Mouse (Mus musculus) c-Kit-positive CD71-negative TER-119-negative erythroid progenitor cells, embryonic 14.5 days (primary cell): ENCODE measurements around the gene Hk1.
A peak's percentile ranks its signal among the peaks of the same experiment; 100 is the strongest.
"Not testable (repeated sequence)": the region's sequence is repeated elsewhere in the genome, so short reads cannot be mapped to it uniquely, and the experiment has no call there.

Experiments used
- DNase-seq: peaks from one replicate; pipeline ENCODE4 v3.0.0-alpha.2; 2013; ENCODE audit warnings: low read depth

Gene Hk1

DNA sequence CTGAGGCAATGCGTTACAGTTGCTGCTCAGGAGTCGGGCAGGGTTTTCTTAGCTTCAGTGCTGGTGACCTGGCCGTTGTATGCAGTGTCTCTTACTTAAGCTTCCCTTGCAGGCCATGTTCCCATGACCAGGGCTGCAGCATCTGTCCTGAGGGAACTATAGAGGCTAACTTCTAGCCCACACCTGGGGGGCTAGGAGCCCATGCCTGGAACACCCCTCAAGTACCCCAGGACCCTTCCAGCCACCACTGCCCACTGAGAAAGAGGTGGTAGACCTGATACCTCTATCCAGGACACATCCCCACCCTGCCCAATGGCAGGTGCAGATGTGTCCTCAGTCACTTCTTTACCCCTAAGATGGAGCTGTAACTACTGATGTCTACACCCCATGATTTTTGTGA, 38.7 kb downstream of the Hk1 start:
- DNase-seq = no peak

DNA sequence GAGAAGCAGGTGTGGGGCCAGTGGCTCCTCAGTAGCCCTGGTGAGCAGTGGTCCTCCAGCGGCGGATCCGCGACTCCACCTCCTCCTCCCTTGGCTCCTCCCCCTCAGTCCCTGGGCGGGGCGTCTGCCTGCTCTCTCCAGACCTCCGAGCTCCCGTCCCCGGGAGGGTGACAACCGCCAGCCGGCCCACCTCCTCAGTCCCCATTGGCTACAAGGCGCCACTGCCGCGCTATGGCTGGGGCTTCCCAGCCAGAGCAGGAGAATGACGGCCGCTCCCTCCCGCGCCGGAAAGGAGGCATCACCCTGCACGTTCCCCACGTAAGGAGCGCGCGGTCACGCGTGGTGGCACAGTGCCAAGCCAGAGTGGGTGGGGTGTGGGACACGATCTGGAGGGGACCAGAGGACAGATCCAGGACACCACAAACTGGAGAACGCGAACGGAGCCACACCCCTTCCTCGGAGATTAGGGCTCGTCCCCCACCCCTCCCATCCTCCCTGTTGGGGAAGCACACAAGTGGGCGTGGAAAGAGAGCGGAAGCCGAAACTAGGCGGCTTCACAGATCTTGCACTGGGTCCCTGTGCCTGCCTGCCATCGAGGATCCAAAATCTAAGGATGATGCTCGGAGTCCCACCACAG, 39.5 kb downstream of the Hk1 start:
- DNase-seq = peak; percentile 92

DNA sequence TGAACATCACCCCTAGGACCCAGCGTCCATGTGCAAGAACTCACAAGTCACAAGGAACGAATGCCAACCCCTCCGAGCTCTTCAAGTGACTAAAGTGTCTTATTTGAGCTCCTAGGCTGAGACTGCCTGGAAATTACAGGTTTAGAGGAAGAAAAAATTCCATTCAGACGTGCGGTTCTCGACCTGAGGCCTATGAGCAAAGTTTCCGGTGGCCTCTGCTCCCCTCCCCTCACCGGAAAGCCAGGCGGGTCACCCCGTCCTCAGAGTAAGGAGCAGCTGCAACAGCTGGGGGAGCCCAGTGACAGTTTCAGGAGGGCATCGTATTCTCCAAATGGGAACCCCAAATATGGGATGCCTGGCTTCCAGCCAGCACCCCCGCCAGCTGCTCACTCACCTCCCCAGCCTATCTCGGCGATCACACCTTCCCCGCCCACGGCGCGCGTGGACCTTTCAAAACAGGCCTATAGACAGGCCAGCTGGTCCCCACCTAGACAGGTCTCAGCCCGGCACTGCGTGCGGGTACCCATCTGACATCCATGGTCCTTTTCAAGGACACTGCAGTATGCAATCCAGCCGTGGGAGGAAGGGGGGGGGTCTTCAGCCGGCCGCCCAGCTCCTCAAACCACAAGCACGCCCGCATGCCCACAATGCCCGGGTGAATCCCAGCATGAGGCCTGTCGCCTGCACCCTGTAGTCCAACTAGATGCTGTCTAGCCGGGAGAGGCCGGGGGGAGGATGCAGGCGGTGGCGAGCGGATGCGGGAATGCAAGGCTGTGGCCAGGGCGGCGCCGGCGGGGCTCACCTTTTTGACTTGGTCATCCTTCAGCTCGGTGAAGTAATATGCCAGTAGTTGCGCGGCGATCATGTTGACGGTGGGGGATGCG, 40.3 kb downstream of the Hk1 start:
- no peak for DNase-seq

DNA sequence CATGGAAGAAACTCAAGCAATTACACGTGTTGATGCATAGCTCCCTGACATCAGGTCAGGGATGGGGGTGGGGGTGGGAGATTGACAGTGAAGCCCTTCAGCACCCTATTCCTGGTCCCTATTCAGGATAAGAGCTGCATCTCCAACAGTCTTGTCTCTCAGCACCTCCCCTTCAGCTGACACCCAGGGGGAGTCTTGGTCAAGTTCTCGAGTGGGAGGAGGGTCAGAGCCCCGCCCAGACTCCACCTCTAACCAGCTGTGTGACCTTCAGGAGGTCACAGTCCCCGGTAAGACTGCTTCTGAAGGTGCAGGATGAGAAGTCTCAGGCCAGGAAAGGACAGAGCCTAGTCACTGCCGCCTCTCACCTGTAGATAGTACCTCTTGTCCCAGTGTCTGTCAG, 41.1 kb downstream of the Hk1 start:
- no peak for DNase-seq

DNA sequence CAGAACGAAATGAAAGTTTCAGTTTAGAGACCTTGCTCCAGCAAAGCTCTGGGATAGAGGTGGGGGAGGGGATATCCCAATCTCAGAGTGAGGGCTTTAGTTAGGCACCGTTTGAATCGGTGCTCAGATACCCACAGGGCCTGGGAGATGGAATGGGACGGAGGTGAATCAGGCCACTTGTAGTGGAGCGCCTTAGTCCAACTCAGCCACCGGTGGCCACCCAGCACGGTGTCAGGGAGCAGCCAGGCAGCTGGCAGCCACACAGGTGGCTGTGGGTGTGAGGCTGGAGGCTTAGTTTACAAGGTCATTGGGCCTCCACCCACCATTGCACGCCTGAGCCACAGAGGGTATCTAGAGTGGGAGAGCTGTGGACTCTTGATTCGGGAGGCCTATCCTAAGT, 41.5 kb downstream of the Hk1 start:
- no peak for DNase-seq

DNA sequence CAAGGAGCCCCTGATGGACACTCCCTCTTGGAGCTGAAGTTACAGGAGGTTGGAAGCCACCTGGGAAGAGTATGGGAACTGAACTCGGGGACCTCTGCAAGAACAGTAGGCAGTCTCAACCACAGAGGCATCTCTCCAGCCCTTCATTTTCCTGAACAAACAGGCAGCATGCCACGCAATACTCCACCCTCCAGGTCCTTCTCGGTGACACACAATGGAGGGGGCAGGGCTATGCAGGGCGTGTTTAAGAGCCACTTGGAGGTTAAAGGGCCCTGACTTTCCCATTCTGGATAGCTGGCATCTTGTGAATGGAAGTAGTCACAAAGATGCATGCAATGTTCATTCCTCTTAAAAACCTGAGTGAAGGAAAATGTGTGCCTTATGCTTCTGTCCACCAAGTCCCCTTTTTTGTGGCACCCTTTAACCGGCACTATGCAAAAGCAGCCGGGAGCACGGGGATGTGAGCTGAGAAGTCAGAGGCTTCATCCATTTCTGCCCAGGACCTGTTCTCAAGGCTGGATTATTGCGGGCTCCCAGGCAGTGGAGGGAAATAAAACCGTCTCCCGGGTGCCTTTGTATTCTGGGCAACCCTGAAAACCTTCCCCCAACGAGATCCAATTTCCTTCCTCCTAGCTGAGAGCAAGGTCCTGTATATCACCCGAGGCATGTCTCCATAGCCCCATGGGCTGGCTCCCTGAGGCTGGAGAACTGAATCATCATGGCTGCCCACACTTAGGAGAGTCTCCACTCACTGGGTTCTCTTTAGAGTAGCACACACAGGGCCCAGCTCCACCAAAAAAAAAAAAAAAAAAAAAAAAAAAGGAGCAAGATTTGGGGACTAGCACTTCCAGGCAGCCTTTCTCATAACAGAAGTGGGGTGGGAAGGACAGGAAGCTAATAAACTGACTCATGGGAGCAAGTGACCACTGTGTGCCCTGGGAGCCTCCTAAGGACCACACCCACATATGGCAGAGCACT, 42.8 kb downstream of the Hk1 start:
- DNase-seq = no peak

DNA sequence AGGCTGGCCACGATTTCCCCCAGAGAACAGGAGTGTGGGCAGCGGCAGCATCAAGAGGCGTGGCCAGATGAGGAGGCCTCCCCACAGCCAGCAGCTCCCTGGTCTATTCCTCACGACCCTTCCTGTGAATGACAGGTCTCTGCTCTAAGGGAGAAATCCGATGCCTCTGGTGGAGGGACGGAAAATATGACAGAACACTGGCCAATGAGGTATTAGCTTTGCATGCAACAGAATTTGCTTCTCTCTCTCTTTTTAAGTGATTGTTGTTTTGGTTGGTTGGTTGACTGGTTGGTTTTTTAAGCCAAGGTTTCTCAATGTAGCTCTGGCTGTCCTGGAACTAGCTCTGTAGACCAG, 44.3 kb downstream of the Hk1 start:
- DNase-seq = no peak

DNA sequence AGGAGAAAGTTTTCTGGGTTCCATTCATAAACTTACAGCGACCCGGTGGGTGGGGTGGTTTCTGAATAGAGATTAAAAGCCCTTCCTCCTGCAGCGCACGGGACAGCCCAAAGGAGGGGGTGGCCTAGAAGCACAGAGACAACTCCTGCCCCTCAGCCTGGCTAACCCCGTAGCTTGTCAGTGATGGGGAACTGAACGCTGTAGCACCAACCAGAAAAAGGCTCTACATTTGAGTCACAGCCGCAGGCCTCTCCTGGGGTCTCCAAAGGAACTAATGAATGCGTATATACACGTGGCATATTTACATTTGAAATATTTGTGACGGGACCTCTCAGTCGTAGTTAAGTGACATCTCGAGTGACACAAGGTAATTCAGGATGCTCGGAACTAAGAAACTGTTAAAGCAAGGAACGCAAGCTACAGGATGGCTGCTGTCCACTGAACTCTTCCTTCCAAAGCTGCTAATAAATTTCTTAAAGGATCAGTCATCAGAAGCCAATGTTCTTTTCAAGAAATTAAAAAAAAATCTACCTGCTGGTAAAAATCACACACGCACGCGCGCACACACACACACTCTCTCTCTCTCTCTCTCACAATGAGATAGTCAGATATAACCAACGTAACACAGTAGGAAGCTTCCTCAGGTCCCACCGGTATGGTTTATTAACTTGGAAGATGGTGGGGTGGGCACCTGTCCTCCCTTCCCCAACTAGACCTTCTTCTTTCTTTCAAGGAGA, 44.9 kb downstream of the Hk1 start:
- DNase-seq = no peak

DNA sequence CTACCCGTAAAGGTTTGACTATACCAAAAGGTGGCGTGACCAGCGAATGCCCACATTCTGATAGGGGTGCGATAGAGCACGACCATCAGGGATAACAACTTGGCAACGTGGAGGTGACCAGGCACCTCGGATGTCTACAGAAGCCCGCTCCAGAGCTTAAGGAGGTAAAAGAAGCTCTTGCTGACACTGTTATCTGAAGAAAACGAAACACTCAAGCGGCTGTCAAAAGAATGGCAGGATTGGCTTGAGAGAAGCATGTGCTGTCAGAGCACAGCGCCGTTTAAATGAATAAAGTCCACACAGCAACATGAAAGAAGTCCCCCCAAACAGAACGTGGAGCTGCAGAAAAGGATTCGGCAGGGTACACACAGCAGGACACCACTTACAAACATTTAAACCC, 46.4 kb downstream of the Hk1 start:
- DNase-seq = no peak

DNA sequence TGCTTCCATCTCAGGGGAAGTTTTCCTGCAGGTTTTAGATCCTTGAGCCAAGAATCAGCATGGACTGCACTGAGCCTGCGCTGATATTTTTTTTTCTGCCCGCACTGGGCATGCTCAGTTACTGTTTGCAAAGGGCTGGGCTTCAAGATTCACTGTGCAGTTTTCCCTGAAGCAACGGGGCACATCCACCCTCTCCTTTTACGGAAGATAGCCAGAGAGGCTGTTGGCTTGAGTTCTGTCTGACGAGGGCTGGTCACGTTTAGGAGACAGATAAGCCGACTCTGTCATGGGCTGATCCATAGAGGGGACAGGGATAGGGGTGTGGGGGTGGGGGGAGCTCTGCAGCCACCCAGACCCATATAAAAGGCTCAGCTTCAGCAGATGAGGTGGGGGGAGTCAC, 47.2 kb downstream of the Hk1 start:
- peak; percentile 57 for DNase-seq

DNA sequence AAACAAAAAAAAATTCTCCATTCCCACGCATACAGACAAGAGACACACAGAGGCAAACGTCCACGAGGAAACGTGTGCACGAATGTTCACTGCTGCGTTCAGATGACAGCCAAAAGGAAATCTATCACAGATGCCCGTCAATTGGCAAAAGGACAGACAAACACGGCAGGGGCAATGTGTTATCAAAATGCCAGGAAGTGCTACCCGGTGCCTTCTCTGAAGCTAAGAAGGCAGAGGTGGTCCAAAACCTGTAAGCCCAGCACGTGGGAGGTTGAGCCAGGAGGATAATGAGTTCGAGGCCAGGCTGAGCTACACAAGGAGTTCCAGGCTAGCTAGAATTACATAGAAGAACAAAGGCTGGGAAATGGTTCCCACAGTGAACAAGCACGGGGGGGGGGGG, 47.9 kb downstream of the Hk1 start:
- DNase-seq = no peak

DNA sequence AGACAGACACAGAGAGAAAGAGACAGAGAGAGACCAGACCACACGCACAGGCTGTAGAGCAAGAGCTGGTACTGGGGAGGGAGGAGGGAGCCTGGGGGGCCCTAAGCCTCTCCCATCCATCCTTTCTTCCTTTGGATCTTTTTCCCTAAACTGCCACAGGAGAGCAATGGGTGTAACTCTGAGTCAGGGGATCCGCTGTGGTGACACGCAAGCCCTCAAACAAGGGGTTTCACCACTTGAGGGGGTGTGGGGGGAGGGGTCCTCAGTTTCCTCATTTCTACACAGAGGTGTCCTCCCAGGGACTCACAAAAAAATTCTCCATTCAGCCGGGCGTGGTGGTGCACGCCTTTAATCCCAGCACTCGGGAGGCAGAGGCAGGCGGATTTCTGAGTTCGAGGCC, 48.4 kb downstream of the Hk1 start:
- DNase-seq = no peak

DNA sequence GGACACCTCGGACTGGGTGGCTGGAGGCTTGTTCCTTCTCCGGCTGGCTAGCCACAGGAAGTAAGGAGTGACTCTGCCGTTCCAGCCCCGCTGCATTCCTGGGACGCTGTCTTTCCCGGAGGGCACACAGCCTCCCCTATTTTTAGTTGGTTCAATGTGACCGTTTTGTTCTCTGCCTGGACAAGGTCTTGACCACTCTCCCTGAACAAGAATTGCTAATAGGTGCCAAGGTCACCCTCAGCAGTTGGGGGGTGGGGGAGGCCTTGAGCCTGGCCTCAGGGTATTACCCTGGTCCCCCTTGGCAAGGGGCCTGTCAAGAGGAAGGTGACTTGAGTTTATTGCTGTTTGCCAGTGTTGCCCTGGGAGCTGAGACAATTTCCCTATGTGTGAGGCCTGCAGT, 49.9 kb downstream of the Hk1 start:
- DNase-seq = no peak

DNA sequence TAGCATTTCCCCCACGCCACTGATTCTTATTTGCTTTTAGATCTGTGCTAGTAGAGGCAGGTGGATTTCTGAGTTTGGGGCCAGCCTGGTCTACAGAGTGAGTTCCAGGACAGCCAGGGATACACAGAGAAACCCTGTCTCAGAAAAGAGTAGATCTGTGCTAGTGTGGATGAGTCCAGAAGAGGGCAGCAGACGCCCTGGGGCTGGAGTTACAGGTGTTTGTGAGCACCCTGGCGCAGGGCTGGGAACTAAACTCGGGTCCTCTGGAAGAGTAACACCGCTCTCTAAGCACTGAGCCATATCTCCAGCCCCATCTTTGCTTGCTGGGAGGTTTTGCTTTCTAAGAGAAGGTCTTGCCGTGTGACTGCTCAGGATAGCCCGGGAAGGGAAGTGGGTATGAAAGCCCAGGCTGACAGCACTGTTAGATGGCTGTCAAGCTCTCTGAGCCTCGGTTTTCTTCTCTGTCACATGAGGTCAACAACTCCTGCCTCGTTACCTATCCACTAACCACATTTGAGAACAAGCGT, 50.8 kb downstream of the Hk1 start:
- DNase-seq = no peak

DNA sequence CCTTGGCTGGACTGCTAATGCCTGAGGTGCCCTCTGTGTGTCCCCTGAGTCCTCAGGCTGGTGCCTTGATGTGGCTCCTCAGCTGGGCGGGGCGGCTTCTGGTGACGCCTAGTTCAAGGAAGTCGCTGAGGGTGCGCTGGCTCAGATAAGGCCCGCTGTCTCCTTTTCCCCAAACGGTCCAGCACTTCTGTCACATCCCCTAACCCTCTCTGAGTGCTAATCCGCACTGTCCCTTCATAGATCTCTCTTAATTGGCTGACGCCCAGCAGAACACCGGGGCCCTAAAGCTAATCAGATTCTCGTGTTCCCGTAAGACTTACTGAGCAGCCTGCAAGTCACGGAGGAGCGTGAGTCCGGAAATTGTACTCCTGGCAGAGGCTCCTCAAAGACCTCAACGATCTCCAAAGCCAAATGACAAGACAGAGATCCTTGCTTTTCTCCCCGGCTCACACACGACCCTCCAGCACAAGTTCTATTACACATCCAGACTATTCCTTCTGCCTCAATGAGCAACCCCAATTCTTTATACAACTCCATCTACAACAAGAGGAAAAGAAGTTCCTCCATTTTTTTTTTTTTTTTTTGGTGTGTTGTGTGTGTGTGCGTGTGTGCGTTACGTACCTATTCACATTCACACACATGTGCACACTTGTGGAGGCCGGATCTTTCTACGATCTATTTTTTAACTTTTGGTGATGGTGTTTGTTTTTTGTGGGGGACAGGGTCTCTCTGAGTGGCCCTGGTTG, 52.0 kb downstream of the Hk1 start:
- peak; percentile 69 for DNase-seq

DNA sequence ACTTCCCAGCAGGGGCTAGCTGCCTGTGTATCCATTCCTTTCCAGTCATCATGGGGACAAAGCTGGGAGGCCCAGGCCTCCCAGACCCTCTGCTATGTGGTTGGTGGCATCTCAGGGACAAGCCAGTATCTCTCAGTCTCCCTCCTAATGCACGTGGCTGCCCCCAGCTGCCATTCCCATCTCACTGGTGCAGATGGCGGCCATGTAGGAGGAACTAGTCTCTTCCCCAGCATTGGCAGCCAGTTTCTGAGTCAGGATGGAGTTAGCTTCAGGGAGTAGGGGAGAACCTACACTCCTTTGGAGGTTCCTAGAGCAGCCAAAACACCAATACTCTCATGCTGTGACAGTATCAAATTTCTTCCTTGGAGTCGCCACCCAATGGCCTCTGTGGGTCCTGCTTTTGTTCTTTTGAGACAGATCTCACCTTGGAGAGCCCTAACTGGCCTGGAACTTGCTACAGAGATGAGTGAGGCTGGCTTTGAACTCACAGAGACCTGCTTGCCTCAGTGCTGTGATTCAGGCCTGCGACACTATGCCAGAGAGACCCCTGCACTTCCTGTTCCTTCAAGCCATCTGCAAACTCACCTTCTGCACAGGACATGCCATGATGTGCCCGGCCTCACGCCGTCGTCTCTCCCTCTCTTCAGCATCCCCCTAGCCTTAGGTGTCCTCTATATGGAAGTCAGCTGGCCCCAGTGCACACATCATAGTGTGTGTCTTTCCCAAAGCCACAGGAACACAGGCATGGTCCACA, 52.7 kb downstream of the Hk1 start:
- DNase-seq = no peak

DNA sequence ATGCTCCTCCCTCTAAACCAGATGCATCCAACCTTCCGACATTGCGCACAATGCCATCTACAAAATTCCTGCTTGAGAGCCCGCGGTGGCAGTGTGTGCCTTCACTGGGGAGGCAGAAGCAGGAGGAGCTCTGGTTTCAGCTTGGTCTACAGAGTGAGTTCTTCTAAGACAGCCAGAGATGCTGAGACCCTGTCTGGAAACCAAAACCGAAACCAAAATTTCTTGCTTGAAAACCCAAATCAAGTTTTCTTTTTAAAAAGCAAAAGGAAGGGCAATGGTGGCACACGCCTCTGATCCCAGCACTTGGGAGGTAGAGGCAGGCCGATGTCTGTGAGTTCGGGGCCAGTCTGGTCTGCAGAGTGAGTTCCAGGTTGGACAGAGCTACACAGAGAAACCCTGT, 53.7 kb downstream of the Hk1 start:
- DNase-seq = no peak

DNA sequence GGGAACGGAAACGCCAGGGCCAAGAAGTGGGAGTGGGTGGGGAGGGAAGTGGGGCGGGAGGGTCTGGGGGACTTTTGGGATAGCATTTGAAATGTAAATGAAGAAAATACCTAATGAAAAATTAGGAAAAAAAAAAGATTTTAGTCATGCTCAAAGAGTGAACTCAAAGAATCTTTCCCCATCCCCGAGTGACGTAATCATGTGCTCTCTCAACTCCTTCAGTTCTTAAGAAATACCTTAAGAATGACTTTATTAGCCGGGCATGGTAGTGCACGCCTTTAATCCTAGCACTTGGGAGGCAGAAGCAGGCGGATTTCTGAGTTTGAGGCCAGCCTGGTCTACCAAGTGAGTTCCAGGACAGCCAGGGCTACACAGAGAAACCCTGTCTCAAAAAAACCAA, 56.9 kb downstream of the Hk1 start:
- DNase-seq = not testable (repeated sequence)

DNA sequence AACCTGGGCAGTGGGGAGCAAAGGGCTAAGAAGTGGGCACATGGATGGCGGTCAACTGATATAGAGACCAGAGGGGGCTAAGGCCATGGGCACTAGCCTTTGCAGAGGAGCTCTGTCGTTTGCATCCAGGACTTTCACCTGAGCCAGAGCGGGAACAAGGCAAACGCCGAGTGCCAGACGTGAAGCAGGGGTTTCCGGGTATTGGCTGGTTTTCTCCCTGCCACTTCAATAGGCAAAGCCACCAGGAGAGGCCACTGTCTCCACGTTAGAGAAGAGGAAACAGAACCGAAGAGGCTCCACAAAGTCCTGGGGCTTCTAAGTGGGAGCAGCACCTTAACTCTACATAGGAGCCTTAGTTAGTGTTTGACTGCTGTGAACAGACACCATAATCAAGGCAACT, 58.3 kb downstream of the Hk1 start:
- DNase-seq = no peak

DNA sequence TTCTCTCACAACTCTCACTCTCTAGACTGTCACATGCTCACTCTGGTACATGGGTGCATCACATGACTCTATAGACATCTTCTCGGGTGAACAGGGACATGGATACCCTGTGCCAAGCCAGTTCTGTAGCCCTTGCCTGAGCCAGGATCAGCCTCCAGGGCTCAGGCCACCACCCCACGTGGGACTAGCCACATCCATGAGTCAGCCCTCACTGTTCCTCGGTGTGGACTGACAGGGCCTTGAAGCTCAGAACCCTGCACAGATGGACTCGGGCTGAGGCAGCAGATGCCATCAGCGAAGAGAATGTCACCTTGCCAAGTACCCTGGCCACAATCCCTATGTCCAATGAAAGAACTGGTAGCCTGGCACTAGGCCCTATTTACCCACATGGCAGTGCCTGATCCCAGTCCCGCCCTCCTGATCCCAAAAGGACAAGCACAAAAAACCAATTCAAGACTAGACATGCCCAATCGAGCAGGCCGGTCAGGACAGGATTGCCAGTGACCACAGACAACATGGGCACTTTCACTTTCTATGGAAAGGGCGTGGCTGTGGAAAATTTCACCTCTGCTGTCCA, 59.2 kb downstream of the Hk1 start:
- no peak for DNase-seq
